Mouse (Mus musculus): Measurements from ENCODE around the gene Ubr4.

DNA sequence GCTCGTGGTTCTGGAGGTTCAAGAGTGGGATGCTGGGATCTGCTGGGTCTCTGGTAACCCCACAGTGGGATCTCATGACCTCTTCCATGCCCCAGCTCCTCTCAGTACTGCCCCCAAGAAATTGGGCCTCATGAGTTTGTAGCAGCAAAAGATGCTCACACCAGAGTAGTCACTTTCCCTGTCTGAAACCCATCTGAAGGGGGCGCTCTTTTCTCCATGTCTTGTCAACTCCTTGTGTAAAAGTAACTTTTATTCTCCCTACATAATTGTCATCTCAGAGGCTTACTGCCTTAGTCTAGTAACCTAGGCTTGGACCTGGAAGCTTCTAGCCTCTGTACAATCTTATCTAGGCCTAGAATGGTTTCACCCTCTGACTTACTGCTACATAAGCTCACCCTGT, 125.6 kb downstream of the Ubr4 start:
- TF ChIP-seq CTCF (conservative IDR thresholded peaks at IDR 0.05; ENCODE audit: insufficient read depth, insufficient read length, low read depth, low read length) (no peak), POLR2A (IDR thresholded peaks at IDR 0.05; ENCODE audit: low read depth, low read length) (no peak)

All from kidney, adult 2 months (tissue).